Mouse (Mus musculus) embryonic facial prominence, embryonic 15.5 days (tissue): ENCODE data around the gene Zic3. TPM values are rescaled to one million over a fixed set of nuclear protein-coding genes. Genes with fewer than 3 reads are reported as not detected.
A peak's percentile ranks its signal among the peaks of the same experiment; 100 is the strongest.

Source experiments
- ATAC-seq: fragments of 200-750 bp; cut with Nextera tagmentation; 2 replicates; pipeline ENCODE4 v1.8.0; 2017; ENCODE audit warnings: low read depth, moderate TSS enrichment; ENCODE audit not compliant: insufficient number of reproducible peaks, low FRiP score, low TSS enrichment
- H3K27ac ChIP-seq: fragments of 300-500 bp; sonication (generic); replicated peaks from 2 replicates; pipeline ENCODE4 v1.5.1; 2015; ENCODE audit warnings: mild to moderate bottlenecking, inconsistent platforms
- H3K27me3 ChIP-seq: fragments of 300-500 bp; sonication (generic); 2 replicates; pipeline ENCODE4 v1.6.1; 2015; ENCODE audit warnings: inconsistent platforms
- H3K36me3 ChIP-seq: fragments of 300-500 bp; sonication (generic); 2 replicates; pipeline ENCODE4 v1.6.1; 2015; ENCODE audit warnings: mild to moderate bottlenecking, inconsistent platforms
- H3K4me1 ChIP-seq: fragments of 300-500 bp; sonication (generic); 2 replicates; pipeline ENCODE4 v1.6.1; 2015; ENCODE audit warnings: inconsistent platforms
- H3K4me2 ChIP-seq: fragments of 300-500 bp; sonication (generic); replicated peaks from 2 replicates; pipeline ENCODE4 v1.6.1; 2015; ENCODE audit warnings: mild to moderate bottlenecking, inconsistent platforms
- H3K4me3 ChIP-seq: fragments of 300-500 bp; sonication (generic); replicated peaks from 2 replicates; pipeline ENCODE4 v1.5.1; 2015; ENCODE audit warnings: mild to moderate bottlenecking, inconsistent platforms
- H3K9ac ChIP-seq: fragments of 300-500 bp; sonication (generic); 2 replicates; pipeline ENCODE4 v1.6.1; 2015; ENCODE audit warnings: inconsistent platforms
- H3K9me3 ChIP-seq: fragments of 300-500 bp; sonication (generic); replicated peaks from 2 replicates; pipeline ENCODE4 v1.6.1; 2016; ENCODE audit warnings: inconsistent platforms
- WGBS: fragments of 180-500 bp; shearing (Covaris S2); methylation state at CpG from one replicate; pipeline ENCODE4 v1.1.7; 2015; 5-methylcytosine and 5-hydroxymethylcytosine counted together
- polyA plus RNA-seq: library from polyadenylated mRNA; unstranded; fragments of >200 nt; fragmentation: Nextera tagmentation; extraction: Ambion mirVana; gene quantifications from 2 replicates; pipeline ENCODE4 v1.2.1, GENCODE M21; 2015

Gene Zic3
- polyA plus RNA-seq, 1 experiment from 2014 or later: 0.99 TPM

DNA sequence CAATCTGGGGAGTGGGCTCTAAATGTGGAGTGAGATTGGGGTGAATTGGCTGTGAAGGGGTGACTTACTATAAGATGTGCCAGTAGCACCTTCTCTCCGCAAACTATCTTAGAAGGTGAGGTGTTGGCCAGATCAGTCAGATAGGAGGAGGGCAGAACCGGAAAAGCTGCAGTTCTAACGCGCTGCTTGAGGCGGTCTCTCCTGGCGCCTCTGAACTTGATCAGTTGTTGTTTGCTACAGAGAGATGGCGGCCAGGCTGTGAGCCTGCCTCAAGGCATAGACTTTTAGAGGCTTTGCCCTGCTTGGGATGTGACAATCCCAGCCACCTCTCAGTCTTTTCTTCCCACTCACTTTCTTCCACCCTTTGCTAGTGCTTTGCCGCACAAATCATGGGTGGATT is 6.4 kb downstream of the Zic3 start:
- H3K4me3 ChIP-seq: no peak overlapping the region
- WGBS: 23% methylated on average over 8 of the region's 8 CpGs
- H3K4me1 ChIP-seq: peaks cover 17% of the 10 kb centered on the region
- H3K4me2 ChIP-seq: no peak overlapping the region
- H3K9me3 ChIP-seq: no peaks in the 10 kb centered on the region
- no peak overlapping the region for H3K9ac ChIP-seq
- H3K27me3 ChIP-seq: peaks cover 89% of the 10 kb centered on the region
- ATAC-seq: no peak
- no peak overlapping the region for H3K27ac ChIP-seq
- H3K36me3 ChIP-seq: no peaks in the 10 kb centered on the region

DNA sequence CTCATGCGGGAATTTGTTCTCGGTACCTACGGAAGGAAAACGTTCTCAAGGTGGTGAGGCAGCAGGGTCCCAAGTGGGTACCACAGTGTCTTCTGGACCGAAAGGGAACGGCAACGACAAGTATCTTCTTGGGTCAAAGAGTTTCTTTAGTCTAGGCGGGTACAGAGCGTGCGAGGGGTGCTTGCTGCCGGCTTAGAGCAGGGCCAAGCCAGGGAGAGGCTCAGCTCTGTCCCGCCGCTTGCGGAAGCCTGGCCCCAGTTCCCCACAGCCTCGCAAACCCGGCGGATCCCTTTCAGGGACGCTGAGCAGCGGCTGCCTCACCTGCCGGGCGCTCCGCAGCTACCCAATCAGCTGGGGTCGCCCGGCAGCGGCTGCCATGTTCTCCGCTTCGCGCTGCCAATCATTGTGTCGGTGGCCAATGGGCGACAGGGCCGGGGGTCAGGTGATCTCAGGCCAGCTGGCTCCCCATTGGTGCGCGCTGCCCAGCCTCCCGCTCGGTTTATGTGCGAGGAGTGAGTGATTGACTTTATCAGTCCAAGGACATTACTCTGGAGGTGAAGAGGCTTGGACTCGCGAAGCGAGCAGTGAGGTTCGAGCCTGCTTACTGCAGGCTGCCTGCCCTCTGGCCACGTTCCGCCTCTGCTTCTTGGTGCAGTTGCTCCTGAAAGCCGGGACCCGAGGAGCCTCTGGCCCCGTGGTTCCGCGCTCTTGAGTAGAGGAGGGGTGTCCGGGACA is 7.8 kb downstream of the Zic3 start:
- WGBS: 19% methylated on average over 48 of the region's 48 CpGs
- Histone ChIP-seq H3K4me3 (peak overlapping the region; percentile 39), H3K9ac (no peak overlapping the region), H3K4me2 (peak overlapping the region; percentile 54), H3K9me3 (no peaks in the 10 kb centered on the region), H3K36me3 (no peaks in the 10 kb centered on the region), H3K4me1 (peaks cover 17% of the 10 kb centered on the region), H3K27me3 (peaks cover 82% of the 10 kb centered on the region), H3K27ac (no peak overlapping the region)
- peak; percentile 75; the same call in 1 of the 2 replicates for ATAC-seq

- 12% methylated on average over 55 of the region's 56 CpGs for WGBS
- peaks cover 17% of the 10 kb centered on the region for H3K4me1 ChIP-seq
- H3K4me3 ChIP-seq: peak overlapping the region; percentile 39
- peak overlapping the region; percentile 54 for H3K4me2 ChIP-seq
- H3K36me3 ChIP-seq: no peaks in the 10 kb centered on the region
- ATAC-seq: no peak
- no peaks in the 10 kb centered on the region for H3K9me3 ChIP-seq
- H3K27ac ChIP-seq: no peak overlapping the region
- H3K27me3 ChIP-seq: peaks cover 74% of the 10 kb centered on the region
- H3K9ac ChIP-seq: no peak overlapping the region
These were observed 8.6 kb downstream of the Zic3 start for GRCm38 (mm10) chrX:58030835-58031670.

DNA sequence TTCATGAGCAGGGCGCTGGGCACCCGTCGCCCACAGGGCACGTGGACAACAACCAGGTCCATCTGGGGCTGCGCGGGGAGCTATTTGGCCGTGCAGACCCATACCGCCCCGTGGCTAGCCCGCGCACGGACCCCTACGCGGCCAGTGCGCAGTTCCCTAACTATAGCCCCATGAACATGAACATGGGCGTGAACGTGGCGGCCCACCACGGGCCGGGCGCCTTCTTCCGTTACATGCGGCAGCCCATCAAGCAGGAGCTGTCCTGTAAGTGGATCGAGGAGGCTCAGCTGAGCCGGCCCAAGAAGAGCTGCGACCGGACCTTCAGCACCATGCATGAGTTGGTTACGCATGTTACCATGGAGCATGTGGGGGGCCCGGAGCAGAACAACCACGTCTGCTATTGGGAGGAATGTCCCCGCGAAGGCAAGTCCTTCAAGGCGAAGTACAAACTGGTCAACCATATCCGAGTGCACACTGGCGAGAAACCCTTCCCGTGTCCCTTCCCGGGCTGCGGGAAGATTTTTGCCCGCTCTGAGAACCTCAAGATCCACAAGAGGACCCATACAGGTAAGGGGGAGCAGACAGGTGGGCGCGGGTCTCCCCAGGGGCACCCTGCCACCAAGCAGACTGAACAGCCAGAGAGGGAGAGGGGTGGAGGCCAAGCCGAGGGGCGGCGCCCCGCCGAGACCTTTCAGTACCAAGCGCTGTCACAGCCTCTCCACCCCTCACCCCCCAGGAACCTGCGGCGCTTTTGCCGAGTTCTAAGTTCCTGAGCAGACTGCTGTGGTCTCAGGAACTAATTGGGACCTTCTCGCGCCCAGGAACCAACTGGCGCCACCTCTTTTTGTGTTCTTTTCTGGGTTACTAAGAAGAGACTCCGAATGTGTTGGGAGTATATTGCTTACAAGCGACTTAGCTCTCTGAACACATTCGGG is 9.4 kb downstream of the Zic3 start:
- ATAC-seq: no peak
- H3K36me3 ChIP-seq: no peaks in the 10 kb centered on the region
- no peak overlapping the region for H3K9ac ChIP-seq
- H3K27ac ChIP-seq: no peak overlapping the region
- H3K4me2 ChIP-seq: peak overlapping the region; percentile 54
- H3K4me1 ChIP-seq: peaks cover 17% of the 10 kb centered on the region
- peaks cover 74% of the 10 kb centered on the region for H3K27me3 ChIP-seq
- WGBS: 24% methylated on average over 56 of the region's 56 CpGs
- H3K4me3 ChIP-seq: peak overlapping the region; percentile 39
- H3K9me3 ChIP-seq: no peaks in the 10 kb centered on the region

- Histone ChIP-seq H3K27ac (no peak overlapping the region), H3K9ac (no peak overlapping the region), H3K36me3 (no peaks in the 10 kb centered on the region), H3K4me2 (no peak overlapping the region), H3K4me1 (peaks cover 17% of the 10 kb centered on the region), H3K9me3 (no peaks in the 10 kb centered on the region), H3K27me3 (peaks cover 71% of the 10 kb centered on the region), H3K4me3 (no peak overlapping the region)
- ATAC-seq: no peak
- 22% methylated on average over 7 of the region's 7 CpGs for WGBS
These were observed 10.1 kb downstream of the Zic3 start for GRCm38 (mm10) chrX:58032622-58033021.

DNA sequence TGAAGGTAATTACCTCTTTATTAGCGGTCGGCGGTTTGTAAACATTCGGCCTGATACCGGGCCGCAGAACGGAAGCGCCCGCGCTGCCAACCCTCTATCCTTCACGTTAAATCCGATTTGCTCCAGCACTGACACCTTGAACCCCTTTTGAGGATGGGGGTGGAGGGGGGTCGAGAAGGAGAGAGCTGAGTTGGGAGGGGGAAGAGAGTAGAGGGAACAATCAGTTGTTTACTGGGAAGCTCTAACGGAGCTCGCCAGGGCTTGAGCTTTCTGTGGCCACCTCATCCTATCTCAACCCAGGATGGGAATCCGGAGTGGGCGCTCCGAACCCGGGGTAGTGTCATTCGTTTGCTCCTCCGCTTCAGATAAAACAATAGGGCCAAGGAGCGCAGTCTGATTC is 11.0 kb downstream of the Zic3 start:
- no peak for ATAC-seq
- Histone ChIP-seq H3K36me3 (no peaks in the 10 kb centered on the region), H3K4me1 (peaks cover 17% of the 10 kb centered on the region), H3K9me3 (no peaks in the 10 kb centered on the region), H3K27me3 (peaks cover 71% of the 10 kb centered on the region), H3K4me2 (no peak overlapping the region), H3K27ac (no peak overlapping the region), H3K9ac (no peak overlapping the region), H3K4me3 (no peak overlapping the region)
- 15% methylated on average over 22 of the region's 22 CpGs for WGBS

- 20% methylated on average over 67 of the region's 70 CpGs for WGBS
- peak; percentile 39; the same call in 1 of the 2 replicates for ATAC-seq
- H3K9me3 ChIP-seq: no peaks in the 10 kb centered on the region
These were observed 15.8 kb downstream of the Zic3 start for GRCm38 (mm10) chrX:58038061-58039007.

GRCm38 (mm10) chrX:58039703-58040102 is 17.2 kb downstream of the Zic3 start:
- Histone ChIP-seq H3K4me2 (no peak overlapping the region), H3K27me3 (peaks cover 24% of the 10 kb centered on the region), H3K9ac (no peak overlapping the region), H3K27ac (no peak overlapping the region), H3K36me3 (no peaks in the 10 kb centered on the region), H3K9me3 (no peaks in the 10 kb centered on the region), H3K4me1 (no peaks in the 10 kb centered on the region), H3K4me3 (no peak overlapping the region)
- WGBS: 25% methylated on average over 4 of the region's 4 CpGs
- no peak for ATAC-seq

More at GRCm38 (mm10) chrX:58038061-58039007, 15.8 kb downstream of the Zic3 start:
- Histone ChIP-seq H3K4me3 (peak overlapping the region; percentile 37), H3K27me3 (peaks cover 35% of the 10 kb centered on the region), H3K9ac (no peak overlapping the region), H3K4me1 (no peaks in the 10 kb centered on the region), H3K36me3 (no peaks in the 10 kb centered on the region), H3K4me2 (peak overlapping the region; percentile 49), H3K27ac (no peak overlapping the region)

DNA sequence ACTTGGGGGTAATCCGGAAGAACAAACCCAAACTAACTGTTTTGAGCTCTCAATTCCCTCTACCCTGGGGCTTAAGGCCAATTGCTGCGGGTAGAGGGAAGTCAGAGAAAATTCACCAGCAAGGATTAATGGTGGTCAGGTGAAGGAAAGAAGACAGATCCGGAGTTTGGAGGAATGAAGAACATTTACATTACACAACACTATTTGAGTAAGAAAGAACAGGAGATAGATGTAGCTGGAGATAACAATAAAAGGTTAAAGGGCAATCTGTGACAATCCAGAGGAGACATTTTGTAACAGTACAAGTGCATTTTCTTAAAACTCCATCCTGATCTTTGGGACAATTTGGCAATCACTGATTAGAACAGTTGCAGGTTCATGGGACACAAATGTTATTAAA is 19.4 kb downstream of the Zic3 start:
- Histone ChIP-seq H3K27me3 (peaks cover 21% of the 10 kb centered on the region), H3K4me2 (no peak overlapping the region), H3K36me3 (no peaks in the 10 kb centered on the region), H3K9ac (no peak overlapping the region), H3K27ac (no peak overlapping the region), H3K9me3 (no peaks in the 10 kb centered on the region), H3K4me1 (no peaks in the 10 kb centered on the region), H3K4me3 (no peak overlapping the region)
- 46% methylated on average over 3 of the region's 3 CpGs for WGBS
- ATAC-seq: no peak

GRCm38 (mm10) chrX:58042512-58042911 is 20.0 kb downstream of the Zic3 start:
- Histone ChIP-seq H3K4me2 (no peak overlapping the region), H3K4me3 (no peak overlapping the region)
- 75% methylated on average over 4 of the region's 4 CpGs for WGBS

More at GRCm38 (mm10) chrX:58042512-58042911, 20.0 kb downstream of the Zic3 start:
- ATAC-seq: no peak
- Histone ChIP-seq H3K27ac (no peak overlapping the region), H3K9ac (no peak overlapping the region), H3K9me3 (no peaks in the 10 kb centered on the region), H3K36me3 (no peaks in the 10 kb centered on the region), H3K27me3 (peaks cover 18% of the 10 kb centered on the region), H3K4me1 (no peaks in the 10 kb centered on the region)
